Mouse (Mus musculus): Measurements from ENCODE around the gene Slc25a40. TPM values are rescaled to one million over a fixed set of nuclear protein-coding genes. Genes with fewer than 3 reads are reported as not detected.

Gene Slc25a40
- polyA plus RNA-seq (2015; fragmentation: Nextera tagmentation; extraction: Ambion mirVana), result 11.5 and 12.0 TPM in 2 replicates

- peaks cover 9% of the 10 kb centered on the region; the same call in 1 of the 2 replicates for H3K4me1 ChIP-seq
- ATAC-seq (ENCODE audit: borderline replicate concordance, extremely low read depth, low FRiP score, low TSS enrichment), result peak; percentile 98
- WGBS, result under 1% methylated on average over 86 of the region's 93 CpGs
- peak within 1 kb of the TSS; percentile 94 for H3K4me3 ChIP-seq
- no peaks in the 10 kb centered on the region for H3K9me3 ChIP-seq
- H3K36me3 ChIP-seq, result peaks cover 23% of the 10 kb centered on the region; the same call in 1 of the 2 replicates
- peak within 1 kb of the TSS; percentile 69 for H3K4me2 ChIP-seq
- H3K27me3 ChIP-seq, result no peaks in the 10 kb centered on the region
- H3K27ac ChIP-seq, result peak within 1 kb of the TSS; percentile 95
- H3K9ac ChIP-seq, result peak within 1 kb of the TSS; percentile 90
Observed at GRCm38 (mm10) chr5:8422157-8422931, at the start of gene Slc25a40, which contains the start of gene Dbf4. Slc25a40 (plus strand) TSS chr5:8422850. Dbf4 (minus strand) TSS chr5:8422716.

GRCm38 (mm10) chr5:8373415-8373814 lies 49.2 kb upstream of the Slc25a40 start:
- no peak overlapping the region for H3K27ac ChIP-seq
- H3K4me3 ChIP-seq, result no peak overlapping the region
- no peak for ATAC-seq (ENCODE audit: borderline replicate concordance, extremely low read depth, low FRiP score, low TSS enrichment)
- no peaks in the 10 kb centered on the region for H3K9me3 ChIP-seq
- H3K4me2 ChIP-seq, result no peak overlapping the region
- H3K27me3 ChIP-seq, result peaks cover 8% of the 10 kb centered on the region
- H3K36me3 ChIP-seq, result no peaks in the 10 kb centered on the region
- WGBS, result 81% methylated on average over 4 of the region's 4 CpGs
- H3K4me1 ChIP-seq, result no peaks in the 10 kb centered on the region
- no peak overlapping the region for H3K9ac ChIP-seq

GRCm38 (mm10) chr5:8374297-8374906 lies 48.2 kb upstream of the Slc25a40 start:
- WGBS, result 73% methylated on average over 5 of the region's 5 CpGs
- Histone ChIP-seq H3K27me3 (0 out of 2 replicates have a peak, but pooled peaks cover 3% of the 10 kb centered on the region), H3K4me1 (no peaks in the 10 kb centered on the region), H3K9me3 (no peaks in the 10 kb centered on the region), H3K4me3 (no peak overlapping the region), H3K36me3 (no peaks in the 10 kb centered on the region), H3K4me2 (no peak overlapping the region), H3K27ac (no peak overlapping the region), H3K9ac (no peak overlapping the region)
- ATAC-seq (ENCODE audit: borderline replicate concordance, extremely low read depth, low FRiP score, low TSS enrichment), result no peak

GRCm38 (mm10) chr5:8393891-8394583 lies 28.6 kb upstream of the Slc25a40 start:
- Histone ChIP-seq H3K27ac (no peak overlapping the region), H3K36me3 (peaks cover 22% of the 10 kb centered on the region), H3K4me1 (no peaks in the 10 kb centered on the region), H3K27me3 (no peaks in the 10 kb centered on the region), H3K9ac (no peak overlapping the region), H3K4me2 (no peak overlapping the region), H3K9me3 (no peaks in the 10 kb centered on the region), H3K4me3 (no peak overlapping the region)
- no peak for ATAC-seq (ENCODE audit: borderline replicate concordance, extremely low read depth, low FRiP score, low TSS enrichment)
- WGBS, result 63% methylated on average over 1 of the region's 1 CpGs

GRCm38 (mm10) chr5:8397587-8398249 lies 24.9 kb upstream of the Slc25a40 start:
- ATAC-seq (ENCODE audit: borderline replicate concordance, extremely low read depth, low FRiP score, low TSS enrichment), result no peak
- H3K9ac ChIP-seq, result no peak overlapping the region
- 92% methylated on average over 13 of the region's 13 CpGs for WGBS
- no peak overlapping the region for H3K4me2 ChIP-seq
- no peaks in the 10 kb centered on the region for H3K9me3 ChIP-seq
- peaks cover 38% of the 10 kb centered on the region for H3K36me3 ChIP-seq
- no peak overlapping the region for H3K4me3 ChIP-seq
- no peaks in the 10 kb centered on the region for H3K4me1 ChIP-seq
- H3K27ac ChIP-seq, result no peak overlapping the region
- no peaks in the 10 kb centered on the region for H3K27me3 ChIP-seq

GRCm38 (mm10) chr5:8408746-8409145 lies 13.9 kb upstream of the Slc25a40 start:
- no peak for ATAC-seq (ENCODE audit: borderline replicate concordance, extremely low read depth, low FRiP score, low TSS enrichment)

GRCm38 (mm10) chr5:8416683-8417413 lies 5.8 kb upstream of the Slc25a40 start:
- Histone ChIP-seq H3K4me3 (no peak overlapping the region), H3K27me3 (no peaks in the 10 kb centered on the region), H3K4me2 (no peak overlapping the region), H3K27ac (peak overlapping the region; percentile 49; the same call in 1 of the 2 replicates), H3K9ac (no peak overlapping the region), H3K36me3 (peaks cover 38% of the 10 kb centered on the region), H3K4me1 (0 out of 2 replicates have a peak, but pooled peaks cover 4% of the 10 kb centered on the region), H3K9me3 (no peaks in the 10 kb centered on the region)
- 73% methylated on average over 3 of the region's 3 CpGs for WGBS
- ATAC-seq (ENCODE audit: borderline replicate concordance, extremely low read depth, low FRiP score, low TSS enrichment), result no peak

More at GRCm38 (mm10) chr5:8408746-8409145, 13.9 kb upstream of the Slc25a40 start:
- H3K27me3 ChIP-seq, result no peaks in the 10 kb centered on the region
- no peaks in the 10 kb centered on the region for H3K9me3 ChIP-seq
- H3K4me1 ChIP-seq, result no peaks in the 10 kb centered on the region
- no peak overlapping the region for H3K4me3 ChIP-seq
- H3K4me2 ChIP-seq, result no peak overlapping the region
- no peak overlapping the region for H3K27ac ChIP-seq
- H3K9ac ChIP-seq, result no peak overlapping the region
- WGBS, result 89% methylated on average over 4 of the region's 4 CpGs
- H3K36me3 ChIP-seq, result peaks cover 55% of the 10 kb centered on the region

GRCm38 (mm10) chr5:8417443-8417842 lies 5.2 kb upstream of the Slc25a40 start:
- no peak overlapping the region for H3K4me3 ChIP-seq
- ATAC-seq (ENCODE audit: borderline replicate concordance, extremely low read depth, low FRiP score, low TSS enrichment), result no peak
- H3K36me3 ChIP-seq, result peaks cover 35% of the 10 kb centered on the region
- H3K27ac ChIP-seq, result peak overlapping the region; percentile 49
- no peaks in the 10 kb centered on the region for H3K9me3 ChIP-seq
- H3K4me1 ChIP-seq, result 0 out of 2 replicates have a peak, but pooled peaks cover 4% of the 10 kb centered on the region
- WGBS, result 56% methylated on average over 1 of the region's 1 CpGs
- H3K9ac ChIP-seq, result no peak overlapping the region
- H3K4me2 ChIP-seq, result no peak overlapping the region
- H3K27me3 ChIP-seq, result no peaks in the 10 kb centered on the region

- Histone ChIP-seq H3K9me3 (no peaks in the 10 kb centered on the region), H3K4me1 (peaks cover 9% of the 10 kb centered on the region; the same call in 1 of the 2 replicates), H3K27ac (no peak overlapping the region), H3K27me3 (no peaks in the 10 kb centered on the region), H3K4me3 (peak overlapping the region; percentile 94), H3K36me3 (peaks cover 26% of the 10 kb centered on the region; the same call in 1 of the 2 replicates), H3K9ac (peak overlapping the region; percentile 90), H3K4me2 (peak overlapping the region; percentile 69)
- WGBS, result under 1% methylated on average over 3 of the region's 3 CpGs
- ATAC-seq (ENCODE audit: borderline replicate concordance, extremely low read depth, low FRiP score, low TSS enrichment), result no peak
Observed at GRCm38 (mm10) chr5:8421424-8421823, 1.2 kb upstream of the Slc25a40 start.

GRCm38 (mm10) chr5:8422932-8423928 lies 580 bp downstream of the Slc25a40 start:
- no peak; the same call in 1 of the 2 replicates for ATAC-seq (ENCODE audit: borderline replicate concordance, extremely low read depth, low FRiP score, low TSS enrichment)
- peaks cover 15% of the 10 kb centered on the region; the same call in 1 of the 2 replicates for H3K36me3 ChIP-seq

More at GRCm38 (mm10) chr5:8422932-8423928, 580 bp downstream of the Slc25a40 start:
- Histone ChIP-seq H3K9ac (peak overlapping the region; percentile 84), H3K4me2 (peak overlapping the region; percentile 69), H3K4me3 (peak overlapping the region; percentile 94), H3K4me1 (peaks cover 9% of the 10 kb centered on the region; the same call in 1 of the 2 replicates), H3K9me3 (no peaks in the 10 kb centered on the region), H3K27ac (peak overlapping the region; percentile 49; the same call in 1 of the 2 replicates), H3K27me3 (no peaks in the 10 kb centered on the region)
- WGBS, result under 1% methylated on average over 40 of the region's 40 CpGs
